16 mouse cellular contexts compared by ENCODE assay signal in the genomic region with DNA sequence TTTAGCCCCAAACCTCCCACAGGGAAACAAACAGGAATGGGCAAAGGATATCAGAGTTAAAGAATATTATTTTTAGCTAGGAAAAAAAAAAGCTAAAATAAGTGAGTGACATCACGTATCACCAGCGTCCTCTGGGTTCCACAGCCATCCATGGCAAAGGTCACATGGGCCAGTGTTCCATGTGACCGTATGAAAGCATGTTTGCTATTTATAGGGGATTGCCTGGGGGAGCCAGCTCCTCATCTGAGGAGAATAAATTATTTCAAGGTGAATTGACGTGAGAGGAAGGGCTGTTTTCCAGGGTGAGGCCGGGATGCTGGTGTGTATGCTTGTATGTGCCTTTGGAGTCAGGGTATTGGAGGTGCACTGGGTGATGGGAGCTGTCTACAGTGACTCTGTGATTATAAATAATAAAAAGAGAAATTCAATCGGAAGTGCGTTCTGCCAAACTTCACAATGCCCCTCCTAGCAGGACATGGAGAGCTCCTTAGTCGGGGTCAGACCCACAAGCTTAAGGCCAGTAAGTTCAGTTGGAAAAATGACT.
DNase-seq lines count a peak whose midpoint lies in the region; ATAC-seq lines count a peak whose summit lies in the region.
"Had no signal": no experiment of that assay in that cellular context is flagged by ENCODE, and none has a peak within 500 bp of the region (broad histone marks: within the 10 kb centered on the region; RNA-seq: fewer than 3 reads in every experiment).

No protein-coding gene starts in this region.

- H3K9me3 ChIP-seq in hindbrain, embryonic 10.5 days, result no peaks in the 10 kb centered on the region
- H3K9me3 ChIP-seq in hindbrain, embryonic 13.5 days, result no peaks in the 10 kb centered on the region
- no peaks in the 10 kb centered on the region for H3K9me3 ChIP-seq in embryonic facial prominence, embryonic 10.5 days
- no peaks in the 10 kb centered on the region for H3K9me3 ChIP-seq in kidney, embryonic 14.5 days (ENCODE audit: control insufficient read depth, low read length)
- no peaks in the 10 kb centered on the region for H3K9me3 ChIP-seq in neural tube, embryonic 11.5 days (ENCODE audit: control insufficient read depth, low read length)
- no peaks in the 10 kb centered on the region for H3K9me3 ChIP-seq in liver, embryonic 11.5 days (ENCODE audit: control insufficient read depth, low read length)
- H3K9me3 ChIP-seq: forebrain, embryonic 12.5 days; heart, embryonic 15.5 days; stomach, embryonic 15.5 days had no signal

- H3K4me2 ChIP-seq in hindbrain, embryonic 13.5 days, result no peak overlapping the region
- no peak overlapping the region for H3K4me2 ChIP-seq in kidney, embryonic 14.5 days (replicated peaks; ENCODE audit: low read depth, low read length)
- no peak overlapping the region for H3K4me2 ChIP-seq in neural tube, embryonic 11.5 days (ENCODE audit: low read depth)
- no peak overlapping the region for H3K4me2 ChIP-seq in liver, embryonic 11.5 days
- H3K4me2 ChIP-seq: forebrain, embryonic 12.5 days; heart, embryonic 15.5 days; stomach, embryonic 15.5 days had no signal

- peak; percentile 15 for DNase-seq in hindbrain, embryonic 10.5 days (ENCODE audit: low spot score)
- peak; percentile 18 for DNase-seq in embryonic facial prominence, embryonic 10.5 days (ENCODE audit: low spot score)
- peak; percentile 35 for DNase-seq in neural tube, embryonic 11.5 days (ENCODE audit: low spot score)
- DNase-seq in liver, embryonic 11.5 days (ENCODE audit: low spot score), result no peak
- no peak for DNase-seq in right cerebral cortex, adult 18-20 months
- DNase-seq: cerebellum, adult 8-10 months; liver, postnatal 0 days; lung, postnatal 14 days; spleen, adult 18-20 months; thymus, adult 2 months had no signal

- H3K4me1 ChIP-seq in hindbrain, embryonic 10.5 days (replicated peaks), result peaks cover 39% of the 10 kb centered on the region
- peaks cover 12% of the 10 kb centered on the region for H3K4me1 ChIP-seq in hindbrain, embryonic 13.5 days (replicated peaks)
- peaks cover 33% of the 10 kb centered on the region for H3K4me1 ChIP-seq in embryonic facial prominence, embryonic 10.5 days
- peaks cover 11% of the 10 kb centered on the region for H3K4me1 ChIP-seq in kidney, embryonic 14.5 days (ENCODE audit: control insufficient read depth, insufficient read depth, low read length)
- peaks cover 17% of the 10 kb centered on the region for H3K4me1 ChIP-seq in neural tube, embryonic 11.5 days (ENCODE audit: control insufficient read depth, insufficient read depth, low read length)
- H3K4me1 ChIP-seq in liver, embryonic 11.5 days (replicated peaks; ENCODE audit: control insufficient read depth, insufficient read depth, low read length), result no peaks in the 10 kb centered on the region
- H3K4me1 ChIP-seq: forebrain, embryonic 12.5 days; heart, embryonic 15.5 days; megakaryocyte, embryonic 14.5 days; stomach, embryonic 15.5 days had no signal

- no peak for ATAC-seq in hindbrain, embryonic 13.5 days (ENCODE audit: low FRiP score)
- ATAC-seq in kidney, embryonic 14.5 days (ENCODE audit: low FRiP score, low TSS enrichment), result peak; percentile 67; the same call in 1 of the 2 replicates
- ATAC-seq in neural tube, embryonic 11.5 days (ENCODE audit: insufficient read depth, low FRiP score, low TSS enrichment), result peak; percentile 59
- no peak for ATAC-seq in liver, embryonic 11.5 days (replicated peaks; ENCODE audit: low FRiP score)
- ATAC-seq: liver, postnatal 0 days had no signal

- H3K4me3 ChIP-seq in hindbrain, embryonic 10.5 days, result no peak overlapping the region
- H3K4me3 ChIP-seq in hindbrain, embryonic 13.5 days, result no peak overlapping the region
- no peak overlapping the region for H3K4me3 ChIP-seq in embryonic facial prominence, embryonic 10.5 days
- no peak overlapping the region for H3K4me3 ChIP-seq in kidney, embryonic 14.5 days (ENCODE audit: low read length)
- H3K4me3 ChIP-seq in neural tube, embryonic 11.5 days (ENCODE audit: low read depth, low read length), result no peak overlapping the region
- no peak overlapping the region for H3K4me3 ChIP-seq in liver, embryonic 11.5 days (ENCODE audit: low read depth, low read length)
- H3K4me3 ChIP-seq: forebrain, embryonic 12.5 days; heart, embryonic 15.5 days; megakaryocyte, embryonic 14.5 days; stomach, embryonic 15.5 days had no signal

- no peaks in the 10 kb centered on the region for H3K36me3 ChIP-seq in hindbrain, embryonic 10.5 days
- no peaks in the 10 kb centered on the region for H3K36me3 ChIP-seq in hindbrain, embryonic 13.5 days
- H3K36me3 ChIP-seq in embryonic facial prominence, embryonic 10.5 days (replicated peaks), result no peaks in the 10 kb centered on the region
- no peaks in the 10 kb centered on the region for H3K36me3 ChIP-seq in kidney, embryonic 14.5 days (ENCODE audit: control insufficient read depth, insufficient read depth, low read length)
- H3K36me3 ChIP-seq in neural tube, embryonic 11.5 days (ENCODE audit: control insufficient read depth, insufficient read depth, low read length), result no peaks in the 10 kb centered on the region
- H3K36me3 ChIP-seq in liver, embryonic 11.5 days (ENCODE audit: control insufficient read depth, insufficient read depth, low read length), result no peaks in the 10 kb centered on the region
- H3K36me3 ChIP-seq: forebrain, embryonic 12.5 days; heart, embryonic 15.5 days; stomach, embryonic 15.5 days had no signal

- 0 out of 2 replicates have a peak, but pooled peaks cover 8% of the 10 kb centered on the region for H3K27me3 ChIP-seq in hindbrain, embryonic 10.5 days (ENCODE audit: insufficient read depth, poor library complexity, severe bottlenecking)
- peaks cover 7% of the 10 kb centered on the region; the same call in 1 of the 2 replicates for H3K27me3 ChIP-seq in hindbrain, embryonic 13.5 days
- H3K27me3 ChIP-seq in embryonic facial prominence, embryonic 10.5 days (replicated peaks; ENCODE audit: low read depth, poor library complexity, severe bottlenecking), result peaks cover 12% of the 10 kb centered on the region; the same call in 1 of the 2 replicates
- no peaks in the 10 kb centered on the region for H3K27me3 ChIP-seq in kidney, embryonic 14.5 days (ENCODE audit: control insufficient read depth, insufficient read depth, low read length)
- H3K27me3 ChIP-seq in neural tube, embryonic 11.5 days (ENCODE audit: control insufficient read depth, insufficient read depth, low read length), result no peaks in the 10 kb centered on the region
- H3K27me3 ChIP-seq in liver, embryonic 11.5 days (replicated peaks; ENCODE audit: control insufficient read depth, insufficient read depth, low read length), result no peaks in the 10 kb centered on the region
- H3K27me3 ChIP-seq: forebrain, embryonic 12.5 days; heart, embryonic 15.5 days; megakaryocyte, embryonic 14.5 days; stomach, embryonic 15.5 days had no signal

- 0 out of 2 replicates have a peak overlapping the region, but pooled peaks have one; percentile 29 for H3K27ac ChIP-seq in hindbrain, embryonic 10.5 days
- H3K27ac ChIP-seq in hindbrain, embryonic 13.5 days, result no peak overlapping the region
- no peak overlapping the region for H3K27ac ChIP-seq in embryonic facial prominence, embryonic 10.5 days (replicated peaks)
- H3K27ac ChIP-seq in kidney, embryonic 14.5 days (ENCODE audit: low read depth, low read length), result no peak overlapping the region; the same call in 1 of the 2 replicates
- H3K27ac ChIP-seq in neural tube, embryonic 11.5 days (ENCODE audit: low read depth, low read length), result peak overlapping the region; percentile 39; the same call in 1 of the 2 replicates
- no peak overlapping the region for H3K27ac ChIP-seq in liver, embryonic 11.5 days (ENCODE audit: low read depth, low read length)
- H3K27ac ChIP-seq: forebrain, embryonic 12.5 days; heart, embryonic 15.5 days; stomach, embryonic 15.5 days had no signal

- 41% methylated on average over 8 of the region's 8 CpGs for WGBS in hindbrain, embryonic 10.5 days
- 30% methylated on average over 8 of the region's 8 CpGs for WGBS in hindbrain, embryonic 13.5 days
- 44% methylated on average over 8 of the region's 8 CpGs for WGBS in embryonic facial prominence, embryonic 10.5 days
- 41% methylated on average over 8 of the region's 8 CpGs for WGBS in kidney, embryonic 14.5 days
- 28% methylated on average over 8 of the region's 8 CpGs for WGBS in neural tube, embryonic 11.5 days
- WGBS in liver, embryonic 11.5 days, result 81% methylated on average over 8 of the region's 8 CpGs

- no peak overlapping the region for H3K9ac ChIP-seq in hindbrain, embryonic 13.5 days
- H3K9ac ChIP-seq in kidney, embryonic 14.5 days (ENCODE audit: low read depth, low read length), result no peak overlapping the region
- H3K9ac ChIP-seq in neural tube, embryonic 11.5 days (ENCODE audit: low read length), result no peak overlapping the region
- H3K9ac ChIP-seq in liver, embryonic 11.5 days (ENCODE audit: low read depth, low read length), result no peak overlapping the region
- H3K9ac ChIP-seq: forebrain, embryonic 12.5 days; heart, embryonic 15.5 days; liver, postnatal 0 days; stomach, embryonic 15.5 days had no signal

Comparison
In these comparisons a context has a peak if more than half of its experiments do, and no peak if none do; other contexts are left out.
1. H3K27ac ChIP-seq: peak in hindbrain, embryonic 10.5 days (single experiment) and neural tube, embryonic 11.5 days (single experiment); none in hindbrain, embryonic 13.5 days (single experiment), embryonic facial prominence, embryonic 10.5 days (single experiment), kidney, embryonic 14.5 days (single experiment) and liver, embryonic 11.5 days (single experiment).
2. DNase-seq: peak in hindbrain, embryonic 10.5 days (single experiment), embryonic facial prominence, embryonic 10.5 days (single experiment) and neural tube, embryonic 11.5 days (single experiment); none in liver, embryonic 11.5 days (single experiment) and right cerebral cortex, adult 18-20 months (single experiment).
3. ATAC-seq: peak in kidney, embryonic 14.5 days (single experiment) and neural tube, embryonic 11.5 days (single experiment); none in hindbrain, embryonic 13.5 days (single experiment) and liver, embryonic 11.5 days (single experiment).